Mouse (Mus musculus) midbrain, embryonic 14.5 days (tissue): ENCODE results near the gene Mast3. TPM values are rescaled to one million over a fixed set of nuclear protein-coding genes. Genes with fewer than 3 reads are reported as not detected.

Source experiments
- ATAC-seq: fragments of 200-750 bp; cut with Nextera tagmentation; 2 replicates; pipeline ENCODE4 v1.8.0; 2017; ENCODE audit warnings: moderate number of reproducible peaks, moderate library complexity; ENCODE audit not compliant: low FRiP score, low TSS enrichment
- DNase-seq: peaks from one replicate; pipeline ENCODE4 v3.0.0-alpha.2; 2015
- H3K27ac ChIP-seq: fragments of 300-500 bp; sonication (generic); replicated peaks from 2 replicates; pipeline ENCODE4 v1.5.1; 2014; ENCODE audit warnings: mild to moderate bottlenecking, low read depth, low read length, moderate library complexity
- H3K27me3 ChIP-seq: fragments of 300-500 bp; sonication (generic); 2 replicates; pipeline ENCODE4 v1.6.1; 2014; ENCODE audit warnings: low read length, control low read depth, mixed read lengths; ENCODE audit not compliant: control insufficient read depth, insufficient read depth
- H3K36me3 ChIP-seq: fragments of 300-500 bp; sonication (generic); 2 replicates; pipeline ENCODE4 v1.6.1; 2014; ENCODE audit warnings: low read length, control low read depth; ENCODE audit not compliant: control insufficient read depth, insufficient read depth
- H3K4me1 ChIP-seq: fragments of 300-500 bp; sonication (generic); 2 replicates; pipeline ENCODE4 v1.6.1; 2014; ENCODE audit warnings: mild to moderate bottlenecking, antibody characterized with exemption, low read length, control low read depth; ENCODE audit not compliant: control insufficient read depth, insufficient read depth
- H3K4me2 ChIP-seq: fragments of 300-500 bp; sonication (generic); 2 replicates; pipeline ENCODE4 v1.6.1; 2014; ENCODE audit warnings: mild to moderate bottlenecking, low read length, moderate library complexity
- H3K4me3 ChIP-seq: fragments of 300-500 bp; sonication (generic); replicated peaks from 2 replicates; pipeline ENCODE4 v1.5.1; 2014; ENCODE audit warnings: low read depth, low read length
- H3K9ac ChIP-seq: fragments of 300-500 bp; sonication (generic); replicated peaks from 2 replicates; pipeline ENCODE4 v1.6.1; 2014; ENCODE audit warnings: mild to moderate bottlenecking, low read length, moderate library complexity
- H3K9me3 ChIP-seq: fragments of 300-500 bp; sonication (generic); 2 replicates; pipeline ENCODE4 v1.6.1; 2016; ENCODE audit warnings: low read length, control low read depth, mixed read lengths; ENCODE audit not compliant: control insufficient read depth
- WGBS: fragments of 180-500 bp; shearing (Covaris S2); extraction: QIAGEN DNeasy Blood & Tissue Kit; methylation state at CpG from one replicate; pipeline ENCODE4 v1.1.7; 2014; 5-methylcytosine and 5-hydroxymethylcytosine counted together
- polyA plus RNA-seq: library from polyadenylated mRNA; unstranded; fragments of >200 nt; fragmentation: Nextera tagmentation; extraction: Ambion mirVana; gene quantifications from 2 replicates; pipeline ENCODE4 v1.2.1, GENCODE M21; 2014

Gene Mast3
- polyA plus RNA-seq, 1 experiment from 2014 or later, result 24.3 TPM

DNA sequence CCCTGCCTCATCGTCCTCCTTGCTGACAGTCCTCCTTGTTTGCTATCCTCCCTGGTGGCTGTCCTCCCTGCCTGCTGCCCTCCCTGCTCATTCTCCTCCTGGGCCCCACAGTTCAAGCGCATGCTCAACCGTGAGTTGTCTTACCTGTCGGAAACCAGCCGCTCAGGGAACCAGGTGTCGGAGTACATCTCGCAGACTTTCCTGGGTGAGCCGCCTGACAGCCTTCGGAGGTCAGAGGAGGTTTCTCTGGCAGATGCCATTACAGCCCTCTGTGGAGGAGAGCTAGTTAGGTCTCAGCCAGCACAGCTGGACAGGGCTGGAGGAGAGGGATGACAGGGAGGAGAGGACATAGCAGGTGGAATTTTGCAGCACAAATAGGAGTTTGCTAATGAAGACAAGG lies 58.2 kb downstream of the Mast3 start:
- no peak overlapping the region for H3K4me3 ChIP-seq
- DNase-seq, result no peak
- 80% methylated on average over 9 of the region's 9 CpGs for WGBS
- no peak overlapping the region for H3K9ac ChIP-seq
- peaks cover 28% of the 10 kb centered on the region for H3K27me3 ChIP-seq
- 0 out of 2 replicates have a peak, but pooled peaks cover 3% of the 10 kb centered on the region for H3K4me1 ChIP-seq
- no peak for ATAC-seq
- H3K9me3 ChIP-seq, result no peaks in the 10 kb centered on the region
- no peak overlapping the region for H3K4me2 ChIP-seq
- no peak overlapping the region for H3K27ac ChIP-seq
- H3K36me3 ChIP-seq, result no peaks in the 10 kb centered on the region

DNA sequence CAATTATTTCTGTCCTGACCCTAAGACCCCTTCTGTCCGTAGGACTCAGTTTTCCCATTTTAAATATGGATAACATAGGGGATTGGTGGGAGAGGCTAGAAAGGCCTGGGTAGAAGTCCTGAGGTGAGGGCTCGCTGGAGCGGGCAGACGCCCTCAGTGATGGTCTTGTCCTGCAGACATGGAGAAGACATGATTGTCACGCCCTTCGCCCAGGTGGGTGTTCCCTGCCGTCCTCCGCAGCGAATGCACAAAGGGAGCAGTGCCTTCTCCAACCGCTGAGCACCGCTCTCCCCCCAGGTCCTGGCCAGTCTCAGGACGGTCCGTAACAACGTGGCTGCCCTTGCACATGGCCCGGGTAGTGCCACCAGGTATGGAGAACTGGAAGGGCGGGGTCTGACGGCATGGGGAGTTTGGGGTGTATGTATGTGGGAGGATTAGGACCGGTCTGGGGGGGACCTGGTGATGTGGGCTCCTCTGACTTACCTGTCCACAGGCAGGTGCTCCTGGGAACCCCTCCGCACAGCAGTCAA lies 59.1 kb downstream of the Mast3 start:
- Histone ChIP-seq H3K36me3 (no peaks in the 10 kb centered on the region), H3K4me2 (no peak overlapping the region), H3K27me3 (peaks cover 28% of the 10 kb centered on the region), H3K4me3 (no peak overlapping the region), H3K4me1 (0 out of 2 replicates have a peak, but pooled peaks cover 3% of the 10 kb centered on the region), H3K9ac (no peak overlapping the region), H3K27ac (no peak overlapping the region), H3K9me3 (no peaks in the 10 kb centered on the region)
- ATAC-seq, result no peak
- DNase-seq, result no peak
- 53% methylated on average over 19 of the region's 19 CpGs for WGBS

DNA sequence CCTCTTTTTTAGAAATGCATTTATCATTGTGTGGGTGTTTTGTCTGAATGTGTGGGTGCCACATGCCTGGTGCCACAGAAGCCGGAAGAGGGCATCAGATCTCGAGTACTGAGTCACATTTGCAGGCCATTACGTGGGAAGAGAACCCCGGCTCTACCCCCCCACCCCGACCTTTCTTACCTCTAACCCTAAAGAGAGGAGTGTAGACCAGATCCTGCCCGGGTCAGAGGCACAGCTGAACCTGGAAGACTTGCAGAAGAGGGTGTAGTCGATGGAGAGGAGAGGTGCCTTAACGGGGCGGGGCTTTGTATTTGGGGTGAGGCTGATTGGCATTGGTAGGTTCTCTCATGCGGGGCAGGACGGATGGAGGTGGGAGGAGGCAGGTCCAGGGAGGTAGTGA lies 60.0 kb downstream of the Mast3 start:
- WGBS, result 59% methylated on average over 11 of the region's 11 CpGs
- ATAC-seq (no peak), DNase-seq (no peak)
- Histone ChIP-seq H3K27ac (no peak overlapping the region), H3K36me3 (no peaks in the 10 kb centered on the region), H3K27me3 (peaks cover 28% of the 10 kb centered on the region), H3K9me3 (no peaks in the 10 kb centered on the region), H3K4me2 (peak overlapping the region; percentile 52; the same call in 1 of the 2 replicates), H3K4me1 (0 out of 2 replicates have a peak, but pooled peaks cover 3% of the 10 kb centered on the region), H3K9ac (no peak overlapping the region), H3K4me3 (no peak overlapping the region)

DNA sequence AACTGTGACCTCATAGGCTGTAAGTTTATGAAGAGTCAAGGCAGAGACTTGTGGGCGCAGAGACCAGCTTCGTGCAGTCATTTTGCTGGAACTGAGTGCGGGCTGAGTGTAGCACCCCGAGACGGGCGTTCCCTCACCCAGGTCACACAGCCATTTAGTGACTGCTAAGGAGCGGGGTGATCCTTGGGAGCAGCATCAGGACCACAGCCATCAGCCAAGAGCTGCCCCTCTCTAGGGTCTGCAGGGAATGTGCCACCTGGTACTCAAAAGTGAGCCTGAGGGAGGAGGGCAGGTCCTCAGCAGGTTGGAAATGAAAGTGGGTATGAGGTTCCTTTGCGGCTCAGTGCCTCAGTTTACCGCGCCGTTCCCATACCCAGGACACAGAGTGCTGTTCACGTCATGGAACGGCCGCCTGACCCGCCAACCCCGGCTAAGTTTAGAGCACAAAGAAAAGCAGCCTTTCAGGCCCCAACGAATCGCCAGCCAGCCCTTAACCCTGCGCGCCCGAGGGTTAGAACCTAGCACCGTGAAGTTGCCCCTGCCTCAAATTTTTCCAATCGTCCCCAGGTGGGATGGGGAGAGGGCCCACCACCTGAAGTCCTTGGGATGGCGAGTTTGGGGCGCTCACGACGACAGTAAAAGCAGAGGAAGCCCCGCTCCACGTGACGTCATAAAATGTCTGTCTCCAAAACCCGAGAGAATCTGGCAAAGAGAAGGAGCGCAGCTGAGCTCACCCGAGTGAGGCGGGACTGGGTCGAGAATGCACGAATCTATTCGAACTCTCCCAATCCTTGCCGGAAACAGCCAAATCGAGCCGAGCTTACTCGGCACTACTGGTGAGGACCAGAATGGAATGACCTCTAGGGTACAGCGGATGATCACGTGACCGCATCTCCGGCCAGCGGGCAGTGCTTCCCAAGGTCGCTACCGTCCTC lies 60.9 kb downstream of the Mast3 start:
- DNase-seq (peak; percentile 60), ATAC-seq (no peak; the same call in 1 of the 2 replicates)
- peak overlapping the region; percentile 29 for H3K4me3 ChIP-seq
- WGBS, result 6% methylated on average over 48 of the region's 48 CpGs
- H3K4me1 ChIP-seq, result 0 out of 2 replicates have a peak, but pooled peaks cover 3% of the 10 kb centered on the region
- H3K9me3 ChIP-seq, result no peaks in the 10 kb centered on the region
- no peaks in the 10 kb centered on the region for H3K36me3 ChIP-seq
- no peak overlapping the region for H3K27ac ChIP-seq
- H3K4me2 ChIP-seq, result peak overlapping the region; percentile 52
- peaks cover 28% of the 10 kb centered on the region for H3K27me3 ChIP-seq
- peak overlapping the region; percentile 34 for H3K9ac ChIP-seq

DNA sequence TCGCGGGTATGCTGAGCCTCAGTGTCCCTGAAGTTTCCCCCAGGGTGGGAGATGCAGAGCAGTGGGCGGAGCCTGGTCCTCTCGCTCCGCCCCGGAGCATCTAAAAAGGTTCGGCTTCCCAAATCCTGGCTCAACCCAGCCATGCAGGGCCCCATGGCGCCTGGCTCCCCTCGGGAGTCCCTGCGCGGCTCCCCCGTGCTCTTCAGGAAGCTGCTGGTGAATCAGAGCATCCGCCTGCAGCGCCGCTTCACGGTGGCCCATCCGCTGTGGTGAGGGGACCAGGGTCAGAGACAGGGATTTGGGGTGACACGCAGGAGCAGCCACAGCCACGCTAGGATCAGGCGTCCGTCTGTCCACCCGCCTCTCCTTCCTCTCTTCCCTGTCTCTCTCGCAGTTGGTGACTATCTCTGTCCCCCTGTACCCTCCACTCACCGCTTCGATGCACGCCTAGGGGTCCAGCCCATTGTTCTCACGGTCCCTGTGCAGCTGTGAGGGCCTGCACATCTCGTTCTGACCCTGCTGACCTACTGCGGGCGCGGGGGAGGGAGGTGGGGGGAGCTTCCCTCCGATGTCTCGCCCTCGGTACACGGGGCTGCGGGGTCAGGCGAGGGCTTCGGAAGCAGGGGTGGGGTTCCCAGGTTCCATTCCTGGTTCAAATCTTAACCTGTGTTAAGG lies 61.7 kb downstream of the Mast3 start:
- Histone ChIP-seq H3K27me3 (peaks cover 28% of the 10 kb centered on the region), H3K4me3 (no peak overlapping the region; the same call in 1 of the 2 replicates), H3K27ac (no peak overlapping the region), H3K4me2 (peak overlapping the region; percentile 52), H3K9me3 (no peaks in the 10 kb centered on the region), H3K9ac (peak overlapping the region; percentile 18), H3K4me1 (0 out of 2 replicates have a peak, but pooled peaks cover 3% of the 10 kb centered on the region), H3K36me3 (no peaks in the 10 kb centered on the region)
- 2% methylated on average over 37 of the region's 38 CpGs for WGBS
- ATAC-seq (no peak), DNase-seq (no peak)

DNA sequence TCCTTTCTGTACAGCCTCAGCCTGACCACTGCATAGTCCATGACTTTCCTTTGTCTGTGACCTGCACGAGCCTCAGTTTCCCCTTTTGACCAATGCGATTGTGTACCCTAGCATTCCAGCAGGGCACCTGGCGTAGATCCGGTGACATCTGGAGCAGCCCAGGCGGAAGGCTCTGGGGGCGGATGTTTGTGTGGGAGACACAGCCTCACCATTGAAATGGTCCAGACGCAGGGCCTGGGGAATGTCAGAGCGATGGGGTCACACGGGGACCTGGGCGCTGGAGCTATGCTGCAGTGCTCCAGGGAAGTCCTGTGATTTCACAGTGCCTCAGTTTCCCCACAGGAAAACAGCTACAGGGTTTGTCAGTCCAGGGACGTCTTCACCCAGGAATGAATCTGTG lies 62.7 kb downstream of the Mast3 start:
- 0 out of 2 replicates have a peak, but pooled peaks have one; percentile 39 for ATAC-seq

DNA sequence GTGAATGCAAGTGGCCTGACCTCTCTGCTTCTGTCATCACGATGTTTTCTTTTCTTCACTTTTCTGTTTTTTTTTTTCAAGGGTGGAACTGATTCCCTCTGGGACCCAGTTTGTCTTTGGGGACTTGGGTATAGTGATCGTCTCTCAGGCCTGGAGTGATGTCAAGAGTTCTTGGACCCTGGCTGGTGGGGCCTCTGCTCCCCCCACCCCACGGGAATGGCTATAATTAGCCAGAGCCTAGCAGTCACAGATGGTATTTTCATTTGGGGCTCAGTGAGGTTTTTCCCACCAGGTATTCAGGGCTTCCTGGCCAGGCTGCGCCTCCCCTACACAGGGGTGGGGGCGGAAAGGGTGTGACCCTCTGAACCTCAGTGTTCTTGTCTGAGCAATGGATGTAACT lies 63.2 kb downstream of the Mast3 start:
- Histone ChIP-seq H3K9ac (no peak overlapping the region), H3K27ac (no peak overlapping the region), H3K27me3 (peaks cover 28% of the 10 kb centered on the region), H3K4me3 (no peak overlapping the region), H3K9me3 (no peaks in the 10 kb centered on the region), H3K4me2 (no peak overlapping the region), H3K36me3 (no peaks in the 10 kb centered on the region), H3K4me1 (0 out of 2 replicates have a peak, but pooled peaks cover 3% of the 10 kb centered on the region)
- DNase-seq (no peak), ATAC-seq (peak; percentile 10; the same call in 1 of the 2 replicates)
- 67% methylated on average over 5 of the region's 5 CpGs for WGBS

More for the DNA sequence above, 62.7 kb downstream of the Mast3 start:
- 0 out of 2 replicates have a peak, but pooled peaks cover 3% of the 10 kb centered on the region for H3K4me1 ChIP-seq
- H3K27me3 ChIP-seq, result peaks cover 28% of the 10 kb centered on the region
- no peak overlapping the region for H3K9ac ChIP-seq
- no peaks in the 10 kb centered on the region for H3K9me3 ChIP-seq
- no peak for DNase-seq
- no peaks in the 10 kb centered on the region for H3K36me3 ChIP-seq
- H3K4me3 ChIP-seq, result no peak overlapping the region
- WGBS, result 81% methylated on average over 11 of the region's 11 CpGs
- H3K27ac ChIP-seq, result no peak overlapping the region
- no peak overlapping the region for H3K4me2 ChIP-seq

DNA sequence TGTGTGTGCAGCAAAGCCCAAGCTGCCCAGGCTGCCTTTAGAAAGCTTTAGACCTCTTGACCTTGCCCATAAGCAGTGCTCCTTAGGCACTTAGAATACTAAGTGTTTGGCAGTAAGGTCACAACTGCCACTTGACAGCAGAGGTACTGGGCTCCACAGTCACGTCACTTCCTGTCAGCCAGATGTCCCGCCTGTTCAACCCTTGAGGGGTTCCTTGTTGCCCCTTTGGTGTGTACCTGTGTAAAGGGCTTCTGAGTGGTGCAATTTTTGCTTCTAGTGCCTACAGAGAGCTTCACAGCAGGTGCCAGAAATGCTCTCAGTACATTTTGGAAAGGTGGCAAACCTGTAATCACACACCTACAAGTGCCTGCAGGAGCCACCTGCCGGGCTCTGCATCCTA lies 66.6 kb downstream of the Mast3 start:
- 0 out of 2 replicates have a peak, but pooled peaks cover under 1% of the 10 kb centered on the region for H3K4me1 ChIP-seq
- H3K4me2 ChIP-seq, result no peak overlapping the region
- no peak overlapping the region for H3K9ac ChIP-seq
- H3K9me3 ChIP-seq, result no peaks in the 10 kb centered on the region
- ATAC-seq (no peak), DNase-seq (no peak)
- peaks cover 11% of the 10 kb centered on the region for H3K27me3 ChIP-seq
- no peak overlapping the region for H3K4me3 ChIP-seq
- WGBS, result 75% methylated on average over 3 of the region's 3 CpGs
- no peaks in the 10 kb centered on the region for H3K36me3 ChIP-seq
- no peak overlapping the region for H3K27ac ChIP-seq
